Mouse (Mus musculus) ovary, postnatal 36 days (tissue): Measurements from ENCODE around the gene Tmem208.

Experiments used
- DNase-seq: peaks from one replicate; pipeline ENCODE4 v3.0.0; 2022; ENCODE audit warnings: low spot score, mixed read lengths

Tmem208 gene

GRCm38 (mm10) chr8:105354549-105354948, 28.4 kb downstream of the Tmem208 start:
- no peak for DNase-seq

- no peak for DNase-seq
These were observed 29.2 kb downstream of the Tmem208 start for GRCm38 (mm10) chr8:105355179-105356024.

DNA sequence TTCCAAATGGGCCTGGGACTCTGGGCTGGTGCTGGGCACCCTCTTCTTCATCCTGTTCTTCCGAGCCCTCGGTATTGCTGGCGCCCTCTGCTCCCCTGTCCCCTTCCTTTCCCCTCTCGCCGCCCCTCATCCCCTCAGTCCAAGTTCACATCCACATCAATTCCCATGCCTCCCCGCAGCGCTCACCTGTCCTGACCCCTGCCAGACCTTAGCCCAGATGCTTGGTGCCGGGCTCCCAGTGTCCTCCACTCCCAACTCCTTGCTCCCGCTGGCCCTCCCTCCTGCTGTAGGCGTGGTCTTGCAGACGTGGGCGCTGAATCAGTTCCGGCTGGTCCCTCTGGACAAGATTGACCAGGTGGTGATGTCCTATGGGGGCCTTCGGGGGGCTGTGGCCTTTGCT, 30.5 kb downstream of the Tmem208 start:
- DNase-seq: no peak

DNA sequence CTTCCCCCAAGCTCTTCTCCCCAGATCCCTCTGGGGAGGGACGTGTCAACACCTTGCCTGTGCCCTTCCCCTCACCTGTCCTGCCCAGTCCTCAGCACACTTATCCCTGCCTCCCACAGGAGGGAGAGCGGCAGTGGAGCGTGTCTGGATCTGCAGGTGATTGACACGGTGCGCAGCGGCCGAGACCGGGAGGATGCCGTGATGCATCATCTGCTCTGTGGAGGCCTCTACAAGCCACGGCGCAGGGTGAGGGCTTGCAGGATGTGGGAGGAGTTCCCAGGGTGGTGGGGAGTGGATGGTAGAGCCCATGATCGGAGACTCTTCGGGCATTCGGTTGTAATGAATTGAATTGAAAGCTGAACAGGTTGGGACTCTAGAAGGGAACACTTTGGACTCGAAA, 33.1 kb downstream of the Tmem208 start:
- no peak for DNase-seq

- DNase-seq: no peak
These were observed 33.5 kb downstream of the Tmem208 start for GRCm38 (mm10) chr8:105359646-105360045.

GRCm38 (mm10) chr8:105361751-105362702, 35.9 kb downstream of the Tmem208 start:
- no peak for DNase-seq

DNA sequence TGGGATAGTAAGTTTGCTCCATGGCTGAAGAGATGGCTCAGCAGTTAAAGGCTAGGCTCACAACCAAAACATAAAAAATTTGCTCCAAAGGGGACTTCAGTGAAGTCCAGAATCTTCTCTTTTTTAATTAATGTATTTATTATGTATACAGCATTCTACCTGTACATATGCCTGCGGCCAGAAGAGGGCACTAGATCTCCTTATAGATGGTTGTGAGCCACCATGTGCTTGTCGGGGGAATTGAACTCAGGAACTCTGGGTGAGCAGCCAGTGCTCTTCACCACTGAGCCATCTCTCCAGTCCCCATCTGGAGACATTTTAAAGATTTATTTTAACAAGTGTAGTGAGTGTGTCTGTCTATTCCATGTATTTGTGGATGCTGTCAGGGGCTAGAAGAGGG, 41.0 kb downstream of the Tmem208 start:
- no peak for DNase-seq

GRCm38 (mm10) chr8:105372473-105372872, 46.3 kb downstream of the Tmem208 start:
- DNase-seq: no peak

GRCm38 (mm10) chr8:105373032-105373431, 46.9 kb downstream of the Tmem208 start, which contains the start of gene Plekhg4:
Gene Plekhg4, plus strand, starts transcription at chr8:105373274.
- no peak for DNase-seq

DNA sequence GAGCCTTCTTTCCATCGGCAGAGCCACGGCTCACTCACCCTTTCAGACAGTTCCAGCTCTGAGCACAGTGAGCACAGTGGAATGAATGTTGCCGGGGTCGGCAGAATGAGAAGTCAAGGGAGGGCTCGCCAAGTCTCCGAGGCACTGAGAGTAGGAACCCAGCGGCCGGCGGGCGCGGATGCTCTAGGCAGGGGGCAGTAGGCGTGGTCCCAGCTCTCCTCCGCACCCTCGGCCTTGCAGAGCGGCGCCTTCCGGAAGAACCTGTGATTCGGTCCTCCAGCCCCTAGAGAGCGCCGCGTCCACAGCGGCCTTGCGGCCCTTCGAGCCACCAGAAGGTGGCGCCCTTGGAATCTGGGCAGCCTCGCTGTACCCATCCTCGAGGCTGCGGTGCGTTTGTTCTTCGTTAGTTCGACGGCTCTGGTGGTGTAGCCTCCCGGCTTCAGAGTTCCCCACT, 48.4 kb downstream of the Tmem208 start:
- DNase-seq: peak; percentile 45

- DNase-seq: peak; percentile 57
These were observed 52.5 kb downstream of the Tmem208 start for GRCm38 (mm10) chr8:105378673-105379072.

DNA sequence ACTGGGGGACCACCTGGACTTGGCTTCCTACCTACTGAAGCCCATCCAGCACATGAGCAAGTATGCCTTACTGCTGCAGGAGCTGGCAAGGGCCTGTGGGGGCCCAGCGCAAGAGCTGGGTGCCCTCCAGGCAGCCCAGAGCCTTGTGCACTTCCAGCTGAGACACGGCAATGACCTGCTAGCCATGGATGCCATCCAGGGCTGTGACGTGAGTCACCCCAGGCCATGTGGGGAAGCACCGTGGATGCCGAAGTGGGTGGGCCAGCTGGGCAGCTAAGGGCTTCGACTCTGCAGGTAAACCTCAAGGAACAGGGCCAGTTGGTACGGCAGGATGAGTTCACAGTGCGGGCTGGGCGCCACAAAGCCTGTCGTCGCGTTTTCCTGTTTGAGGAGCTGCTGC, 54.2 kb downstream of the Tmem208 start:
- no peak for DNase-seq

- DNase-seq: no peak
These were observed 57.9 kb downstream of the Tmem208 start for GRCm38 (mm10) chr8:105384070-105384469.
